Mouse (Mus musculus): ENCODE results near the gene Tmem243.

Gene Tmem243

GRCm38 (mm10) chr5:9173295-9173694 lies 72.8 kb downstream of the Tmem243 start:
- no peak for DNase-seq (ENCODE audit: low spot score)

GRCm38 (mm10) chr5:9186467-9186866 lies 86.0 kb downstream of the Tmem243 start:
- no peak for DNase-seq (ENCODE audit: low spot score)
